In genomic region chr7:6156901-6157472, GRCm38 (mm10) we compare ENCODE assay signal across 9 mouse cellular contexts. TPM values are rescaled to one million over a fixed set of nuclear protein-coding genes. Genes with fewer than 3 reads are reported as not detected.
DNase-seq lines count a peak whose midpoint lies in the region; ATAC-seq and TF ChIP-seq lines count a peak whose summit lies in the region.
"Had no signal": no experiment of that assay in that cellular context is flagged by ENCODE, and none has a peak within 500 bp of the region (broad histone marks: within the 10 kb centered on the region; RNA-seq: fewer than 3 reads in every experiment).

No protein-coding gene starts in this region.

- no peaks in the 10 kb centered on the region for H3K36me3 ChIP-seq in ES-E14 (ENCODE audit: control insufficient read depth, insufficient read depth, low read length, poor library complexity, severe bottlenecking)
- no peaks in the 10 kb centered on the region for H3K36me3 ChIP-seq in hindbrain, embryonic 13.5 days
- H3K36me3 ChIP-seq in liver, embryonic 14.5 days (replicated peaks; ENCODE audit: control insufficient read depth, insufficient read depth, low read depth): no peaks in the 10 kb centered on the region

- no peaks in the 10 kb centered on the region for H3K9me3 ChIP-seq in ES-E14 (ENCODE audit: control insufficient read depth, insufficient read depth, low read depth, low read length)
- no peaks in the 10 kb centered on the region for H3K9me3 ChIP-seq in hindbrain, embryonic 13.5 days
- no peaks in the 10 kb centered on the region for H3K9me3 ChIP-seq in liver, embryonic 14.5 days (ENCODE audit: control insufficient read depth, low read length)

- peak overlapping the region; percentile 84; the same call in 1 of the 2 replicates for H3K9ac ChIP-seq in ES-E14 (ENCODE audit: insufficient read depth, low read depth, low read length, poor library complexity, severe bottlenecking)
- peak overlapping the region; percentile 92; the same call in 1 of the 2 replicates for H3K9ac ChIP-seq in hindbrain, embryonic 13.5 days
- H3K9ac ChIP-seq in liver, embryonic 14.5 days (replicated peaks): peak overlapping the region; percentile 92

- H3K4me2 ChIP-seq in hindbrain, embryonic 13.5 days: peak overlapping the region; percentile 95
- peak overlapping the region; percentile 78 for H3K4me2 ChIP-seq in liver, embryonic 14.5 days (ENCODE audit: low read depth)

- no peak for ATAC-seq in hindbrain, embryonic 13.5 days (ENCODE audit: low FRiP score)
- ATAC-seq in liver, embryonic 14.5 days (ENCODE audit: insufficient read depth): no peak
- no peak for ATAC-seq in megakaryocyte-erythroid progenitor cell, adult 5-6 weeks (replicated peaks; ENCODE audit: low FRiP score, low TSS enrichment, poor library complexity, severe bottlenecking)

- no peak for TF ChIP-seq CTCF in cerebellum, adult 2 months (IDR thresholded peaks at IDR 0.05; ENCODE audit: borderline replicate concordance, insufficient read depth, low read depth, low read length)
- TF ChIP-seq CTCF in liver, embryonic 14.5 days (IDR thresholded peaks at IDR 0.05; ENCODE audit: low read depth): no peak

- peaks cover 17% of the 10 kb centered on the region for H3K4me1 ChIP-seq in cerebellum, adult 2 months (ENCODE audit: control insufficient read depth, insufficient read depth, low read length)
- peaks cover 0 to 2% of the 10 kb centered on the region in 2 experiments; a peak in 2 of 4 replicates for H3K4me1 ChIP-seq in ES-E14 (ENCODE audit: control insufficient read depth in 2 of 2, insufficient read depth in 2 of 2, low read length in 2 of 2, poor library complexity in 1 of 2)
- peaks cover 27% of the 10 kb centered on the region for H3K4me1 ChIP-seq in hindbrain, embryonic 13.5 days (replicated peaks)
- peaks cover 18 to 36% of the 10 kb centered on the region in 2 experiments for H3K4me1 ChIP-seq in liver, embryonic 14.5 days (replicated peaks; ENCODE audit: control insufficient read depth in 2 of 2, insufficient read depth in 2 of 2, low read length in 1 of 2)

- in situ Hi-C loops in ES-E14 (cut with MboI; ENCODE audit: low sequenced_read_pairs in 2 of 2, unreplicated experiment in 2 of 2): no loop called here

- no peak for TF ChIP-seq POLR2A in cerebellum, adult 2 months (IDR thresholded peaks at IDR 0.05; ENCODE audit: borderline replicate concordance, insufficient read depth, low read length)

- no peak for TF ChIP-seq EP300 in liver, embryonic 14.5 days (IDR thresholded peaks at IDR 0.05; ENCODE audit: low read depth)

- WGBS in cerebellum, adult 2 months: 67% methylated on average over 9 of the region's 9 CpGs
- WGBS in hindbrain, embryonic 13.5 days: 75% methylated on average over 9 of the region's 9 CpGs
- 24% methylated on average over 9 of the region's 9 CpGs for WGBS in liver, embryonic 14.5 days (ENCODE audit: insufficient replicate concordance)

- DNase-seq in cerebellum, adult 2 months: no peak
- DNase-seq in cerebellum, postnatal 14 days: no peak
- DNase-seq in ES-E14 (ENCODE audit: low read depth, low spot score): no peak
- DNase-seq in liver, embryonic 14.5 days (ENCODE audit: low read depth in 3 of 3, low spot score in 3 of 3): no peak
- DNase-seq in lung, postnatal 14 days: no peak
- DNase-seq in right cerebral cortex, postnatal 14 days: no peak

- peak overlapping the region; percentile 87 for H3K4me3 ChIP-seq in cerebellum, adult 2 months (replicated peaks; ENCODE audit: insufficient read depth, low read depth, low read length)
- no peak overlapping the region for H3K4me3 ChIP-seq in ES-E14 (ENCODE audit: insufficient read depth in 1 of 2, low read depth in 1 of 2, low read length in 2 of 2, poor library complexity in 1 of 2, severe bottlenecking in 1 of 2)
- H3K4me3 ChIP-seq in hindbrain, embryonic 13.5 days: peak overlapping the region; percentile 77
- H3K4me3 ChIP-seq in liver, embryonic 14.5 days (ENCODE audit: insufficient read depth in 1 of 2, low read depth in 2 of 2, low read length in 2 of 2): peak overlapping the region; percentile 63 to 85

- H3K27me3 ChIP-seq in cerebellum, adult 2 months (ENCODE audit: control insufficient read depth, insufficient read depth, low read length): no peaks in the 10 kb centered on the region
- H3K27me3 ChIP-seq in hindbrain, embryonic 13.5 days: no peaks in the 10 kb centered on the region
- no peaks in the 10 kb centered on the region for H3K27me3 ChIP-seq in liver, embryonic 14.5 days (ENCODE audit: control insufficient read depth, insufficient read depth, low read length)

- H3K27ac ChIP-seq in cerebellum, adult 2 months (ENCODE audit: insufficient read depth, low read length): peak overlapping the region; percentile 96
- H3K27ac ChIP-seq in ES-E14 (ENCODE audit: insufficient read depth, low read depth, low read length, poor library complexity, severe bottlenecking): no peak overlapping the region
- no peak overlapping the region for H3K27ac ChIP-seq in hindbrain, embryonic 13.5 days
- peak overlapping the region; percentile 68 for H3K27ac ChIP-seq in liver, embryonic 14.5 days

TF ChIP-seq in ES-E14, 5 proteins besides CTCF, POLR2A, EP300 and RAD21:
- TF ChIP-seq MAFK (IDR thresholded peaks at IDR 0.05; ENCODE audit: insufficient read depth, low read depth, low read length) (no peak), HCFC1 (IDR thresholded peaks at IDR 0.05; ENCODE audit: borderline replicate concordance, insufficient read depth, low read length) (no peak), ZC3H11A (IDR thresholded peaks at IDR 0.05; ENCODE audit: borderline replicate concordance, low read depth, low read length) (no peak), CHD2 (IDR thresholded peaks at IDR 0.05; ENCODE audit: low read depth, low read length) (no peak), ZNF384 (IDR thresholded peaks at IDR 0.05; ENCODE audit: low read depth, low read length) (no peak)

RNA-seq across cellular contexts. Expression of gene Zfp787, which starts 1.2 kb away (rescaled TPM):
- 45.2 and 45.9 TPM in 2 replicates for polyA plus RNA-seq in cerebellum, adult 2 months (2012; rRNA removed)
- total RNA-seq in ES-E14 (2012; rRNA removed): 20.9 and 29.0 TPM in 2 replicates
- 22.1 and 23.8 TPM in 2 replicates for polyA plus RNA-seq in hindbrain, embryonic 13.5 days (2015; fragmentation: Nextera tagmentation; extraction: Ambion mirVana)
- polyA plus RNA-seq in liver, embryonic 14.5 days (2012; rRNA removed): 11.6 and 12.5 TPM in 2 replicates
- 6.7 and 6.9 TPM in 2 replicates for polyA plus RNA-seq in liver, embryonic 14.5 days (2014; fragmentation: Nextera tagmentation; extraction: Ambion mirVana)
- 21.9 and 43.6 TPM in 2 replicates for total RNA-seq in megakaryocyte-erythroid progenitor cell, adult 5-6 weeks (2014; fragmentation: Nextera tagmentation)
- 16.7 and 17.3 TPM in 2 replicates for total RNA-seq in megakaryocyte-erythroid progenitor cell, adult 5-6 weeks (2017)

RNA-seq across cellular contexts. Expression of gene Zfp444, which starts 15.0 kb away (rescaled TPM):
- 52.0 and 52.2 TPM in 2 replicates for polyA plus RNA-seq in cerebellum, adult 2 months (2012; rRNA removed)
- 16.6 and 21.6 TPM in 2 replicates for total RNA-seq in ES-E14 (2012; rRNA removed)
- polyA plus RNA-seq in hindbrain, embryonic 13.5 days (2015; fragmentation: Nextera tagmentation; extraction: Ambion mirVana): 89.1 and 94.9 TPM in 2 replicates
- 10.1 and 13.8 TPM in 2 replicates for polyA plus RNA-seq in liver, embryonic 14.5 days (2012; rRNA removed)
- polyA plus RNA-seq in liver, embryonic 14.5 days (2014; fragmentation: Nextera tagmentation; extraction: Ambion mirVana): 15.0 and 16.3 TPM in 2 replicates
- total RNA-seq in megakaryocyte-erythroid progenitor cell, adult 5-6 weeks (2014; fragmentation: Nextera tagmentation): 4.1 and 11.9 TPM in 2 replicates
- 21.9 and 22.6 TPM in 2 replicates for total RNA-seq in megakaryocyte-erythroid progenitor cell, adult 5-6 weeks (2017)

RNA-seq across cellular contexts. Expression of gene Galp, which starts 39.9 kb away (rescaled TPM):
- not detected in 2 replicates for polyA plus RNA-seq in cerebellum, adult 2 months (2012; rRNA removed)
- total RNA-seq in ES-E14 (2012; rRNA removed): not detected in 2 replicates
- polyA plus RNA-seq in hindbrain, embryonic 13.5 days (2015; fragmentation: Nextera tagmentation; extraction: Ambion mirVana): not detected in 2 replicates
- polyA plus RNA-seq in liver, embryonic 14.5 days (2012; rRNA removed): not detected in 2 replicates
- not detected in 2 replicates for polyA plus RNA-seq in liver, embryonic 14.5 days (2014; fragmentation: Nextera tagmentation; extraction: Ambion mirVana)
- total RNA-seq in megakaryocyte-erythroid progenitor cell, adult 5-6 weeks (2014; fragmentation: Nextera tagmentation): not detected in 2 replicates
- total RNA-seq in megakaryocyte-erythroid progenitor cell, adult 5-6 weeks (2017): not detected in 2 replicates
- polyA plus RNA-seq: spleen, adult 2 months had no signal

Comparison
In these comparisons a context has a peak if more than half of its experiments do, and no peak if none do; other contexts are left out.
1. H3K27ac ChIP-seq: peak in cerebellum, adult 2 months (single experiment) and liver, embryonic 14.5 days (single experiment); none in ES-E14 (single experiment) and hindbrain, embryonic 13.5 days (single experiment).
2. H3K4me3 ChIP-seq: peak in cerebellum, adult 2 months (single experiment), hindbrain, embryonic 13.5 days (single experiment) and liver, embryonic 14.5 days (2 of 2); none in ES-E14 (0 of 2).
3. Peak in every context shown above with its lines, with median percentiles within 50 percentile points of each other: H3K9ac ChIP-seq.